Mouse (Mus musculus) left cerebral cortex, postnatal 10 days (tissue): ENCODE results near the gene Tal1. TPM values are rescaled to one million over a fixed set of nuclear protein-coding genes. Genes with fewer than 3 reads are reported as not detected.

Experiments used
- DNase-seq, 2 experiments: peaks; one replicate each; pipeline ENCODE4 v3.0.0; 2021 to 2022; ENCODE audit warnings: low spot score in 2 of 2, mixed read lengths in 1 of 2; ENCODE audit errors: extremely low spot score in 1 of 2
- intact Hi-C: fragments of 180-260 bp; cut with DNase I; formaldehyde crosslinking; loops from one replicate; pipeline ENCODE4 v1.15.1; 2025
- total RNA-seq, 2 experiments: library from RNA; stranded (reverse); gene quantifications; 2 replicates each; pipeline ENCODE4 v1.2.3; 2021

The Tal1 gene
- total RNA-seq, 2 experiments from 2014 or later: 2.0 to 2.6 TPM

DNA sequence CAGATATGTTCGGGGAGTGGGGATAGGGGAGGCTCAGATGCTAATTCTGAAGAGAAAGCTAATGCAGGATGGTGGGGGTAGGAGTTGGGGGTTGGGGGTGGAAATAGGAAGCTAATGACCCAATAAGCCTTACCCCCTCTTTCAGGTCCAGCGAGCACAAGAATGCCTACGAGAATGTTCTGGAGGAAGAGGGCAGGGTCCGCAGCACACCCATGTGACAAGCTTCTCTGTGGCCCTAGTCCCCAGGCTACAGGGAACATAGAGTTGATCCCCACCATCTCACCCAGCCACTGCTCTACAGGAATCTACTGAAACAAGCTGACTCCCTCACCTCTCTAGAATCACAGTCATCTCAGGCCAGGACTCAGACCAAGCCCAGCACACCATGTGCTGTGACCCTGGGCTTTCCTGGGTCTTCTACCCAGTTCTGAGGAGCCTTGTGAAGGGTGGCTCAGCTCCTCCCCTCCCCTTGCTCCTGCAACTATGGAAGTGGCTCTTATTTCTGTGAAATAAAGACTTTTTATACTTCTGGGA is 37.2 kb downstream of the Tal1 start:
- intact Hi-C loops: no loop called here
- DNase-seq: no peak

DNA sequence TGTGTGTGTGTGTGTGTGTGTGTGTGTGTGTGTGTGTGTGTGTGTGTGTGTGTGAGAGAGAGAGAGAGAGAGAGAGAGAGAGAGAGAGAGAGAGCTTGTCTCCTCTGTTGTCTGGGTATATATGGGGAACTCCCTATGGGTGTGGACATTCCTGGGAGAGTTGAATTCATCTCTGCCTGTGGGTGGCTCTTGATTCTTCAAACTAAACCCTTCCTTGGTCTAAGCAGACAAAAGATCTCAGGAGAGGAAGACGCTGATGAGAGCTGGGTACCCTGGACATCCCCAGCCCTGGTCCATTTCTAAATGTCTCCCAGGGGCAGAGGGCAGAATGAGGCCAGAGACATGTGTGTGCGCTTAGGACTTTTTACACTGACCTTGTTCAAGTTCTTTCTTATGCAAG is 37.8 kb downstream of the Tal1 start:
- intact Hi-C loops: no loop called here
- DNase-seq: no peak

- intact Hi-C loops: loop anchor here (5.0 kb wide), 1 partner anchor 99 kb away; no protein-coding TSS in a partner anchor
- peak in 1 of 2 experiments; percentile 59 for DNase-seq
These were observed 39.6 kb downstream of the Tal1 start for GRCm38 (mm10) chr4:115095671-115096434.

DNA sequence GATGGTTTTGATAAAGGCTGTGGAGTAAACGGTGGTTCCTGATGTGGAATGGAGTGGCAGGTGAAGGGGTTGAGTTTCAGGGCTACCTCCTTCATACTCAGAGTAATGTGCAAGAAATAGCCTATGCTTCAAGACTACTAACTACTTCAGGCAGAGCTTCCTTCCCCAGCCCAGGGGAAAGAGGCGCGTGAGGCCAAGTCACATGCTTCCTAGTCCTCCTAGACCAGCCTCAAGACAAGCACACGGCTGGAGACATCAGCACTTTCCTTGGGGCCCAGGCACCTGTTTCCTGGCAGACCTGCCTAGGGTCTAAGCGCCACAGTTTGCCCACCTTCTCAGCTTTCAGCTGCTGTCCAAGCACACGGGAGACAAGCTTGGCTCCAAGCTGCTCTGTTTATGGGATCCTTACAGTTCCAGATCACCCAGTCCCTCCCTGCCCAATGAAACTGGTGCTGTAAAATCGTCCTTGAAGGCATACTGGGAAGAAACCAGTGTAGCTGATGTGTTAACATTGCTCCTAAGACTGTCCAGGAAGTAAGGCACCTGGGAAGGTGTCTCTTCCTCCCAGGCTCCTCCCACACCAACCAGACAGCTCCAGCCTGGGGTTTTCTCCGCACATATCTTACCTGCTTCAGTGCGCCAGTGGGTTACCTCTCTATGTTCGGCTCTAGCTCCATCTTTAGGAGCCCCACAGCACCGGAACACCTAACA is 40.4 kb downstream of the Tal1 start:
- intact Hi-C loops: loop anchor here (5.0 kb wide), 1 partner anchor 99 kb away; no protein-coding TSS in a partner anchor
- DNase-seq: no peak

DNA sequence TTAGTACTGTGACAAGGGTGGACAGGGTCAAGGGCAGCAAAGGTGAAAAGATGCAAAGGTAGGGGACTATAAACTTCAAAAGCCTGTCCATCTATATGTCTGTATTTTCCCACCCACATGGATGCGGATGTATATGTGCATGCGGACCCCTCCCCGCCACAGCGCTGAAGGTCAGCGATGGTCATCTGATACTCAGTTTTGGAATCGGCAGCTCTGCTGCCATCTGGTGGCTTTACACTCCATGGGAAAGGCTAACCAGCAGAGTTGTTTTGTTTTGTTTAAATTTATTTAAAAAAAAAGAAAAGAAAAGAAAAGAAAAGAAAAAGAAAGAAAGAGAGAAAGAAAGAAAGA is 40.9 kb downstream of the Tal1 start:
- intact Hi-C loops: loop anchor here (5.0 kb wide), 1 partner anchor 100 kb away; no protein-coding TSS in a partner anchor
- peak in 1 of 2 experiments; percentile 52 for DNase-seq

GRCm38 (mm10) chr4:115101682-115102081 is 45.5 kb downstream of the Tal1 start:
- intact Hi-C loops: loop anchor here (5.0 kb wide), 1 partner anchor 141 kb away; the partner anchor contains the start of gene Cyp4a29

GRCm38 (mm10) chr4:115103510-115103909 is 47.3 kb downstream of the Tal1 start:
- intact Hi-C loops: loop anchor here (5.0 kb wide), 1 partner anchor 139 kb away; the partner anchor contains the start of gene Cyp4a29
- no peak for DNase-seq

More at GRCm38 (mm10) chr4:115101682-115102081, 45.5 kb downstream of the Tal1 start:
- peak; percentile 66 to 69 for DNase-seq

DNA sequence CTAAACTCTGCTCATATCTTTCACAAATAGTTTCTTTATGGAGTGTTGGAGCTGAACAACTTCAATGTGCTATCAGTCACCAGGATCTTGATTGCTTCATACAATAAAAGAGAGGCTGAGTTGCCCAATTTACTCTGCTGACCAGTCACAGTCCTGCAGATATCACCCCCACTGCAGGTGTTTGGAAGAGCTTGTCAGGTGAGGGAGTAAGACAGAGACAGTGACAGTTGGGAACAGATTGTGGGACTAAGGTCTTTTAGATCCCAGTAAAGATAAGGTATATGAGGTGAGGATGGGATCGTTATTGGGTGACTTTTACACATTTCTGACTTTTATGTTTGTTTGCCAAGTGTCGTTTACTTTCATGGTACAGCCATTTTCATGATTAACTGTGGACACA is 54.9 kb downstream of the Tal1 start:
- intact Hi-C loops: no loop called here

GRCm38 (mm10) chr4:115113266-115113665 is 57.0 kb downstream of the Tal1 start:
- DNase-seq: no peak
- intact Hi-C loops: no loop called here

More for the DNA sequence above, 54.9 kb downstream of the Tal1 start:
- DNase-seq: no peak

- no peak for DNase-seq
These were observed 63.4 kb downstream of the Tal1 start for GRCm38 (mm10) chr4:115119642-115120041.

DNA sequence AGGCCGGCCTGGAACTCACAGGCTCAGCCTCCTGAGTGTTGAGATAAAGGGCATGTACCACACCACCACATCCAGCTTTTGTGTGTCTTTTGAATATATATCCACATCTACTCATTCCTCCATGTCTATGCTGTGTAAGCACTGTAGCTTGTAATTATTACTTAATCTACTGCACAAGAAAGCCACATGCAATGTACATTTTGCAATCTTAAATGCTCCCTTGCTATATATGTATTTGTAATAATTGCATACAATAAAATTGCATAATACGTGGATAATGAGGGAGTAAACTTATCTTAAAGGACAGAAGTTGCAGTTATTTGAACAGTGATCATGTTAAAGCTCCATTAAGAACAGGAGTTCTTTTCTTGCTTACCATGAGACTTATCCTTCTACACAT is 64.9 kb downstream of the Tal1 start:
- intact Hi-C loops: no loop called here
- DNase-seq: no peak

More at GRCm38 (mm10) chr4:115119642-115120041, 63.4 kb downstream of the Tal1 start:
- intact Hi-C loops: no loop called here

Other genes starting within 250 kb of the Tal1 start
- not detected for gene Gm12830, start 234.7 kb upstream of the Tal1 start, total RNA-seq
- gene Foxd2, start 147.6 kb upstream of the Tal1 start, total RNA-seq: under 1 TPM; 0.30 to 0.39 TPM
- not detected for gene Foxe3, start 130.4 kb upstream of the Tal1 start, total RNA-seq
- 100 to 1,000 TPM; 132 to 133 TPM for gene Cmpk1, start 69.2 kb upstream of the Tal1 start, total RNA-seq
- gene Stil, start 56.3 kb upstream of the Tal1 start, total RNA-seq: 1 to 10 TPM; 1.1 TPM
- under 1 TPM; 0.58 to 0.59 TPM for gene Pdzk1ip1, start 32.3 kb downstream of the Tal1 start, total RNA-seq
- gene Cyp4x1, start 77.9 kb downstream of the Tal1 start, total RNA-seq: 10 to 100 TPM; 18.9 to 20.1 TPM
- not detected for gene Cyp4a29, start 185.7 kb downstream of the Tal1 start, total RNA-seq
- gene Cyp4a12a, start 242.6 kb downstream of the Tal1 start, total RNA-seq: not detected